Mouse (Mus musculus) lung, embryonic 16.5 days (tissue): ENCODE results near the gene Clcn3. TPM values are rescaled to one million over a fixed set of nuclear protein-coding genes. Genes with fewer than 3 reads are reported as not detected.

Source experiments
- ATAC-seq: fragments of 200-750 bp; cut with Nextera tagmentation; 2 replicates; pipeline ENCODE4 v1.8.0; 2017; ENCODE audit warnings: low read depth, mild to moderate bottlenecking, moderate library complexity
- H3K27ac ChIP-seq: fragments of 300-500 bp; sonication (generic); 2 replicates; pipeline ENCODE4 v1.5.1; 2014; ENCODE audit warnings: mild to moderate bottlenecking, control low read depth, low read length
- H3K27me3 ChIP-seq: fragments of 300-500 bp; sonication (generic); 2 replicates; pipeline ENCODE4 v1.6.1; 2014; ENCODE audit warnings: low read depth, low read length, mixed read lengths; ENCODE audit not compliant: control insufficient read depth, insufficient read depth
- H3K36me3 ChIP-seq: fragments of 300-500 bp; sonication (generic); 2 replicates; pipeline ENCODE4 v1.6.1; 2014; ENCODE audit warnings: low read length; ENCODE audit not compliant: control insufficient read depth, insufficient read depth
- H3K4me1 ChIP-seq: fragments of 300-500 bp; sonication (generic); replicated peaks from 2 replicates; pipeline ENCODE4 v1.6.1; 2014; ENCODE audit warnings: low read length, mixed read lengths; ENCODE audit not compliant: control insufficient read depth, insufficient read depth
- H3K4me2 ChIP-seq: fragments of 300-500 bp; sonication (generic); 2 replicates; pipeline ENCODE4 v1.6.1; 2014; ENCODE audit warnings: low read depth, low read length, control low read depth
- H3K4me3 ChIP-seq: fragments of 300-500 bp; sonication (generic); 2 replicates; pipeline ENCODE4 v1.5.1; 2014; ENCODE audit warnings: mild to moderate bottlenecking, low read length, control low read depth
- H3K9ac ChIP-seq: fragments of 300-500 bp; sonication (generic); 2 replicates; pipeline ENCODE4 v1.6.1; 2014; ENCODE audit warnings: low read length, control low read depth
- H3K9me3 ChIP-seq: fragments of 300-500 bp; sonication (generic); 2 replicates; pipeline ENCODE4 v1.6.1; 2016; ENCODE audit warnings: low read length; ENCODE audit not compliant: control insufficient read depth
- WGBS: fragments of 180-500 bp; shearing (Covaris S2); extraction: QIAGEN DNeasy Blood & Tissue Kit; methylation state at CpG from one replicate; pipeline ENCODE4 v1.1.7; 2014; 5-methylcytosine and 5-hydroxymethylcytosine counted together
- polyA plus RNA-seq: library from polyadenylated mRNA; unstranded; fragments of >200 nt; fragmentation: Nextera tagmentation; extraction: Ambion mirVana; gene quantifications from 2 replicates; pipeline ENCODE4 v1.2.1, GENCODE M21; 2015

Gene Clcn3
- polyA plus RNA-seq, 1 experiment from 2014 or later, result 22.1 TPM

DNA sequence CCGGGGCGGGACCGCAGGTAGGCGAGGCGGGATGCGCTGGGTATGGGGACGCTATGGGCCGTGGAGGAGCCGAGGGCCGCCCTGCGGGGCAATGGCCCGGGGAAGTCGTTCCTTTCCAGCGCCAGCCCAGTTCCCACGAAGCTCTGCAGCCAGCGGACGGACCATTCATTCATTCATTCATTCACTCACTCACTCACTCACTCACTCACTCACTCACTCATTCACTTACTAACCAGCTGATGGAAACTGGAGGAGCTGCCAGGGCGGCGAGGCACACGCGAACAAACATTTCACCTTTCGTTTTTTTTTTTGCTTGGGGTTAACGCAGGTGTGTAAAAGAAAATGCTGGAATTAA lies 92.6 kb downstream of the Clcn3 start:
- ATAC-seq, result no peak
- no peaks in the 10 kb centered on the region for H3K9me3 ChIP-seq
- H3K4me1 ChIP-seq, result peaks cover 10% of the 10 kb centered on the region
- no peaks in the 10 kb centered on the region for H3K27me3 ChIP-seq
- H3K4me3 ChIP-seq, result peak overlapping the region; percentile 87
- H3K4me2 ChIP-seq, result peak overlapping the region; percentile 67
- 0 out of 2 replicates have a peak, but pooled peaks cover 2% of the 10 kb centered on the region for H3K36me3 ChIP-seq
- WGBS, result under 1% methylated on average over 21 of the region's 23 CpGs
- peak overlapping the region; percentile 87 for H3K9ac ChIP-seq
- H3K27ac ChIP-seq, result no peak overlapping the region

DNA sequence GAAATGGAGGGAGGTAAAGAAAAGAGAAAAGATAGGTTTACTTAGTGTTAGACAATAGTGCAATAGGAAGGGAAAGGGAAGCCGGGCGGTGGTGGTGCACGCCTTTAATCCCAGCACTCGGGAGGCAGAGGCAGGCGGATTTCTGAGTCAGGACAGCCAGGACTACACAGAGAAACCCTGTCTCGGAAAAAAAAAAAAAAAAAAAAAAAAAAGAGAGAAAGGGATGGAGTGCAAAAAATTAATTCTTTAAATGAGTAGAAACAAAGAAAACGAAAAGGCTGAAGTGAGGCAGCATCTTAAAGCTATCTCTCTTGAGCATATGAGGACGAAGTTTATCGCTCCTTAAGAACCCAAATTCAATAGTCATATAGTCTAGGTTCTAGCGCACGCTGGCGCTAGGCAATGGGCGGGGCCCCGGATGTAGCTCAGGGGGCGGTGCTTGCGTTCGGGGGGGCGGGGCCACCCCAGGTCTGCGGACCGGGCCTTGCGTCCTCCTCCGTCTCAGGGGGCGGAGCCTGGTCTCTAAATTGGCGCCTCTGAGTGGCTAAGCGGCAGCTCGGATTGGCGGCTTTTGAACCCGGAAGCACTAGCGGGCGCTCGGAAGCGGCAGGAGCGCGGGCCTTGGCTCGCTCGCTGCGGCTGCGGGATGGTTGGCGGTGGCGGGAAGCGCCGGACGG lies 93.1 kb downstream of the Clcn3 start, which contains the start of gene Hpf1:
TSS of gene Hpf1 (plus strand) at position 576 of the 677 bp plus-strand sequence.
- H3K36me3 ChIP-seq, result 0 out of 2 replicates have a peak, but pooled peaks cover 2% of the 10 kb centered on the region
- H3K4me1 ChIP-seq, result peaks cover 10% of the 10 kb centered on the region
- peak within 1 kb of the TSS; percentile 87 for H3K9ac ChIP-seq
- peak within 1 kb of the TSS; percentile 67 for H3K4me2 ChIP-seq
- no peak within 1 kb of the TSS for H3K27ac ChIP-seq
- no peaks in the 10 kb centered on the region for H3K9me3 ChIP-seq
- ATAC-seq, result peak; percentile 99
- peak within 1 kb of the TSS; percentile 87 for H3K4me3 ChIP-seq
- H3K27me3 ChIP-seq, result no peaks in the 10 kb centered on the region
- WGBS, result 5% methylated on average over 43 of the region's 43 CpGs

DNA sequence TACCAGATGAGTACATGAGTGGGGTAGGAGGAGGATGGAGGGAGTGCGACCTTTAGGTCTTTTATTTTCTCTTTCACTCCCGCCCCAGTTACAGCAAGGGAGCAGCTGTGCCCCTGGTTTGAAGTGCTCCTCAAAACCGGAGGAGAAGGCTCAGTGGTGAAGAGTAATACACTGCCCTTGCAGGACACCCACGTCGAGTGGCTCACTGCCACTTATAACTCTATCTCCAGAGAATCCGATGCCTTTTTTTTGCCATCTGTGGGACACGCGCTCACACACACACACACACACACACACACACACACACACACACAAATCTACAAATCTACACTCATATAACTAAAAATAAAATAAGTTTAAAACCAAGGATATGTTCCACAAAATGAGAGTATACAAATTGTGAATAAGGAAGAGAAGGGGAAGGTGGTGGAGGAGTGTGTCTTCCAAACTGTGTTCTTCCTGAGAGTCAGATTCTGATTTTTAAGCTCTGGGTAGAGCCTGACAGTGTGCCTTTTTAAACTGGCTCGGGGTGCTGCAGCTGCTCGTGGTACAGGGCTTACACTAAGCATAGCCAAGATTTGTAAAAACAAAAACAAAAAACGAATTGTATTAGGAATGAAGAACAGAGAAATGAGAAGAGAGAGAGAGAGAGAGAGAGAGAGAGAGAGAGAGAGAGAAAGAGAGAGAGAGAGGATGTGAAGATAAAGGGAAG lies 93.8 kb downstream of the Clcn3 start:
- Histone ChIP-seq H3K4me1 (peaks cover 10% of the 10 kb centered on the region), H3K4me2 (no peak overlapping the region; the same call in 1 of the 2 replicates), H3K27ac (no peak overlapping the region), H3K36me3 (0 out of 2 replicates have a peak, but pooled peaks cover 2% of the 10 kb centered on the region), H3K27me3 (no peaks in the 10 kb centered on the region), H3K4me3 (no peak overlapping the region), H3K9me3 (no peaks in the 10 kb centered on the region), H3K9ac (no peak overlapping the region)
- WGBS, result 67% methylated on average over 11 of the region's 11 CpGs
- ATAC-seq, result no peak

DNA sequence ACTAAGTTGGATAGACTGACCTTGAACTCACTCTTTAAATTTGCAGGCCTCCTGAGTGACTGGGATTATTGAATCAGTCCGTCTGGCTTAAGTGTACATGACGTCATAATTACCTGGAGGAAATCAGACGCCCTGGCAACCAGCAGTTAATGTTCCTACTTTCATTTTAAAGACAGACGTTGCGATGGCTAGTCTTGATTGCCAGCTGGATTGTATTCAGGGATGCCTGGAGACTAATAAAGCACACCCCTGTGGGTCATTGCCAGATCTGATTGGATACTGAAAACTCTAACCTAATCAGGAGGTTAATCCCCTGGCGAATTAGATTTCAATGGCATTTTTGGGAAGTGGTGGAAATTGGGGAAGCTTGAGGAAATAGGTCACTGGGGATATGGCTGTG lies 96.4 kb downstream of the Clcn3 start:
- Histone ChIP-seq H3K36me3 (no peaks in the 10 kb centered on the region), H3K9me3 (no peaks in the 10 kb centered on the region), H3K27ac (no peak overlapping the region), H3K27me3 (no peaks in the 10 kb centered on the region), H3K4me1 (peaks cover 9% of the 10 kb centered on the region), H3K9ac (no peak overlapping the region), H3K4me3 (no peak overlapping the region), H3K4me2 (no peak overlapping the region)
- no peak for ATAC-seq
- WGBS, result 54% methylated on average over 6 of the region's 6 CpGs

DNA sequence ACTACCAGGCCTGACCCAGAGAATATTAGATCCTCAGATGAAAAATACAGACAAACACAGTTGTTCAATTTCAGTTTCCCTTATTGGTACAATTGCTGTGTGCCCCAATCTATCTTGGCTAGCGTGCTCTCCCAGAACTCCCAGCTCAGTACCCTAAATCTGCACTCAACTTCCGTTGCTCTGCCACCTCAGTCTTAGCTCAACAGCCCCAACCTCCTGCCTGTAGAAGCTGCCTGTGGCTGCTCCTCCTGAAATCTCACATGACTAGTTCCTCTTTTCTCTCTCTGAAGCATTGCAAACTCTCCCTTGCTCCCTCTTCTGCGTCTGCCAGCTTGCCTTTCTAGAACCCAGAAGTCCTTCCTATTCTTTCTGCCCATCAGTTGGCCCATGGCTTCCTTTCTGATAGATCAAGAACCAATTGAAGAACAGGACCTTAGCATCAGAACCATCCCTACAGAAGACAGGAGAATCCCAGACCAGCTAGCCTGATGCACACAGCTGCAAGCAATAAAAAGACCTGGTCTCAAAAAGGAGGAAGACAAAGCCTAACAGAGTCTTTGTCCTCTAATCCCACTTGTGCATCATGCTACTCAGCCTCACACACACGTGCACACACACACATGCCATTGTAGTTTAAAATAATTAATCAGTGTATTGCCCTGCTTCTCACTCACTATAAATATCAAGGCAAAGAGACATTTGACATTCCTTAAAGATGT lies 99.5 kb downstream of the Clcn3 start:
- no peak overlapping the region for H3K27ac ChIP-seq
- no peaks in the 10 kb centered on the region for H3K4me1 ChIP-seq
- H3K36me3 ChIP-seq, result no peaks in the 10 kb centered on the region
- no peak for ATAC-seq
- 65% methylated on average over 4 of the region's 4 CpGs for WGBS
- no peak overlapping the region for H3K9ac ChIP-seq
- H3K27me3 ChIP-seq, result no peaks in the 10 kb centered on the region
- H3K4me2 ChIP-seq, result no peak overlapping the region
- no peak overlapping the region for H3K4me3 ChIP-seq
- H3K9me3 ChIP-seq, result no peaks in the 10 kb centered on the region

DNA sequence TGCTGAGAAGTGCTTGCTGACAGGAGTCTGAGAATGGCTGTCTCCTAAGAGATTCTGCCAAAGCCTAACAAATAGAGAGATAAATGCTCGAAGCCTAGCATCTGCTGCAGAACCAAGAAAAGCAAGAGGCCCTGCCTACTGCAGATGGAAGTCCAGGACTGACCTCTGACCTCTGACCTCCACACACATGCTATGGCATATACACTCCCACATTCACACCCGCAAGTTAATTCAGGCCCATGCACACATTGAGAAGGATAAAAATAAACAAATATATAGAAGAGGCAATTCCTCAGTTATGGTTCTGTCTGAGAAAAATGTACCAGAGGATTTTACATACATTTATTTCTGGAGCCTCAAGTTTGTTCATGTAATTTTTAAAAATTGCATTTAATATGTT lies 104.5 kb downstream of the Clcn3 start:
- H3K9ac ChIP-seq, result no peak overlapping the region
- 46% methylated on average over 2 of the region's 2 CpGs for WGBS
- no peak overlapping the region for H3K27ac ChIP-seq
- H3K9me3 ChIP-seq, result no peaks in the 10 kb centered on the region
- no peak overlapping the region for H3K4me2 ChIP-seq
- no peaks in the 10 kb centered on the region for H3K4me1 ChIP-seq
- no peak for ATAC-seq
- no peaks in the 10 kb centered on the region for H3K27me3 ChIP-seq
- no peak overlapping the region for H3K4me3 ChIP-seq
- H3K36me3 ChIP-seq, result no peaks in the 10 kb centered on the region

DNA sequence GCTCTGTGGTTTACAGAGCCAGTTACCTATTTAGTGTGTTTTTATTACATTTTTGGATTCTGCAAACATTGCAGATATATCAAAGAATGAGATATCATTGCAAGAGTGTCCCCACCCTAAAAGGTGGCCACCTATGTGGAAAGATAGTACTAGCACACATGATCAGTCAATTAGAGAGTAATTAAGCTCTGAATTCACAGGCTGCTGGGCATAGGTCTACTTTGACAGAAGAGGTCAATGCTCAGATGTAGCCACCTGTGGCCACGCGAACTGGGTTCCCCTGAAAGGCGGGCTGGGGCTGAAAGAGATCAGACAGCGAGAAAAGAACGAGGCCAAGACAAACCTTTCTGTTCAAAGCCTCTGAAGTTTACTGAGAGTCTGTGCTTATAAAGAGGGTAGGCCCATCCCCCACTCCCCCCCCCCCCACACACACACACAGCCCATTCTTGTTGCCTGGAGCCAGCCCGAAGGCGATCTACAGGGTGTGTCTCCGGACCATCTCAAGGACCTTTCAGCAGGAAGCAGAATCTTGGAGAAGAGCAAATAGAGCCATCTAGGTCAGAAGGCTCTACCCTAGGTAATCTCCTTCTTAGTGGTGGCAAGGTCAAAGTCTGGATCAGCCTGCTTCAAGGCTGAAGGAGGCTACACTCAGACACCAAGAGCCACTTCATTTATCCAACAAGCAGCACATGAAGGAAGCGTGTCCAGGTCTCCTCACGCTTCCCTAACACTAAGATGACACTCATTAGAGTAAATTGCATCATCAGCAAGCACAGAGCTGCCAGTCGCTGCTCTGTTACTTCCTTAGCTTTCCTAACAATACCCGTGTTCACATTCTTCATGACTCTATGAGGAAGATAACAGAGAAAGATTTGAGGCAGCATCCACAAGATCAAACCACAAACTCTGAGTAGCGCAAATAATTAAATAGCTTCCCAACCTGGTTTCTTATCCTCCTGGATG lies 112.6 kb downstream of the Clcn3 start:
- H3K27ac ChIP-seq, result no peak overlapping the region
- no peaks in the 10 kb centered on the region for H3K27me3 ChIP-seq
- ATAC-seq, result no peak
- WGBS, result 65% methylated on average over 13 of the region's 13 CpGs
- H3K4me3 ChIP-seq, result no peak overlapping the region
- H3K36me3 ChIP-seq, result no peaks in the 10 kb centered on the region
- H3K9me3 ChIP-seq, result no peaks in the 10 kb centered on the region
- H3K9ac ChIP-seq, result no peak overlapping the region
- H3K4me2 ChIP-seq, result no peak overlapping the region
- H3K4me1 ChIP-seq, result no peaks in the 10 kb centered on the region

DNA sequence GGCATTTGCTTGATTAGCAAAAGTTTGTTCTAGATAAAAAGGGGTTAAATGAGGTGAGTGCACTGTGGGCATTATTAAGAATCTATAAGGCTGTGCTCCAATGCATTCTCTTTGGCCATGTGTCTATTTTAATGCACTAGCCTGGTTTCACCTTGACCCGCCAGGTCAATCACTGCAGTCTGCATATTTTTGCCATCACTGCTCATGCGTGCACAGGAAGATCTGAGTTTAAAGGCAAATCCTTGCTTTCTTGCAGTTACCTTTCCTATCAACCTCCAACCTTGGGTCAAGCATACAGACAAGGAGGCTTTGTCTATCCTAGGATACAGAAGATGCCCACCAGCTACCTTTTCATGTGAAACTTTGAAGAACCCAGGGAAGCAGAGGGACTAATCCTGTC lies 113.3 kb downstream of the Clcn3 start:
- WGBS, result 88% methylated on average over 2 of the region's 2 CpGs
- H3K4me2 ChIP-seq, result no peak overlapping the region
- no peak for ATAC-seq
- H3K4me3 ChIP-seq, result no peak overlapping the region
- H3K9me3 ChIP-seq, result no peaks in the 10 kb centered on the region
- no peaks in the 10 kb centered on the region for H3K36me3 ChIP-seq
- no peak overlapping the region for H3K9ac ChIP-seq
- no peaks in the 10 kb centered on the region for H3K4me1 ChIP-seq
- H3K27me3 ChIP-seq, result no peaks in the 10 kb centered on the region
- no peak overlapping the region for H3K27ac ChIP-seq
